17 mouse cellular contexts compared by ENCODE assay signal in the genomic region with DNA sequence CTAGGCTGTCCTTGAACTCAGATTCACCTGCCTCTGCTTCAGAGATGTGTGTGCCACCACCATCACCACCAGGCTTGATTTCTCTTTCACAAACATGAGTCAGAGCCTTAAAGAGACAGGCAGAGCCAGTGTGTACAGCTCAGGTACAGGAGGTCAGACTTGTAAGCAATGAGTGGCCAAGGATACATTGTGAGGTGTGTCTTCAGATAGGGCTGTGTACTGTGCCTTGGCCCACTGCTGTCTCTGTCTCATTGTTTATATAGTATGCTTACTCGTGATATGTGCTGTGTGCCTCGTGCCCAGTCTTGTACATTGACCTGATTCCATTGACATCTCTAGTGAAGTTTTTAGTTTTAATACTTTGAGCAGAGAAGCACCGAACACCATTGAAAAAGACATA.
"Had no signal": no experiment of that assay in that cellular context is flagged by ENCODE, and none has a peak within 500 bp of the region (broad histone marks: within the 10 kb centered on the region; RNA-seq: fewer than 3 reads in every experiment).

No protein-coding gene starts in this region.

- H3K4me3 ChIP-seq: kidney, embryonic 15.5 days; left cerebral cortex, adult 2 months; neural tube, embryonic 12.5 days; neural tube, embryonic 15.5 days had no signal

- H3K4me1 ChIP-seq: kidney, embryonic 15.5 days; neural tube, embryonic 12.5 days; neural tube, embryonic 15.5 days had no signal

- H3K4me2 ChIP-seq: kidney, embryonic 15.5 days; midbrain, embryonic 11.5 days; neural tube, embryonic 12.5 days; neural tube, embryonic 15.5 days had no signal

- H3K27me3 ChIP-seq: kidney, embryonic 15.5 days; neural tube, embryonic 12.5 days; neural tube, embryonic 15.5 days had no signal

- H3K9me3 ChIP-seq: kidney, embryonic 15.5 days; neural tube, embryonic 12.5 days; neural tube, embryonic 15.5 days had no signal

- H3K27ac ChIP-seq: kidney, embryonic 15.5 days; left cerebral cortex, adult 2 months; liver, embryonic 14.5 days; neural tube, embryonic 12.5 days; neural tube, embryonic 15.5 days had no signal

- DNase-seq: kidney, adult 8-10 months; kidney, postnatal 10 days; kidney, postnatal 36 days; layer of hippocampus, postnatal 36 days; lung, adult 2 months; lung, postnatal 14 days; lung, postnatal 4 days; midbrain, embryonic 14.5 days; right cerebral cortex, postnatal 25 days; spleen, adult 18-20 months; thymus, postnatal 36 days had no signal

- H3K9ac ChIP-seq: kidney, embryonic 15.5 days; liver, embryonic 14.5 days; neural tube, embryonic 12.5 days; neural tube, embryonic 15.5 days had no signal
